Mouse (Mus musculus): ENCODE results near the gene Stag1. TPM values are rescaled to one million over a fixed set of nuclear protein-coding genes. Genes with fewer than 3 reads are reported as not detected.

Gene Stag1
- polyA plus RNA-seq, 1 experiment from 2014 or later, result 23.9 TPM

DNA sequence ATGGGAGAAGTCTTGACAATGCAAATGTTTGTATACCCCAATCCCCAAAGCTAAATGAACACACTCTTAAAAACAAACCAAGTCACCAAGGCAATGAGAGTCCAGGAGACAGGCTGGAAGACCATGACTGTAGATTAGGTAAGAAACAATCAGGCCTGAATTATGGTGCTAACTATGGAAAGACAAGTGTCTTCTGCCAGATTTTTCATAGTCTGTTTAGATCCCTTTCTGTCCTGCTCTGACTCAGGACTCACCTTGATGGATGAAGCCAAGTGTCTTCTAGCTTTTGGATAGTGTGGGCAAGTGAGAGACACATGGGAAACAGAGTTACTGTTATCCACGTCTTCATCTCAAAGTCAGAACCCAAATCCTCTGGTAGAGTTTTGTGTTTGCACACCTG, 26.1 kb upstream of the Stag1 start:
- no peak for ATAC-seq (replicated peaks; ENCODE audit: extremely low read depth, insufficient read depth, low FRiP score)
- Histone ChIP-seq H3K4me1 (ENCODE audit: control insufficient read depth, insufficient read depth, low read length) (peaks cover 5% of the 10 kb centered on the region), H3K36me3 (ENCODE audit: control insufficient read depth, insufficient read depth) (no peaks in the 10 kb centered on the region), H3K9me3 (replicated peaks; ENCODE audit: control insufficient read depth, low read length) (no peaks in the 10 kb centered on the region), H3K27ac (ENCODE audit: low read length) (no peak overlapping the region), H3K27me3 (ENCODE audit: control insufficient read depth, insufficient read depth, low read length) (no peaks in the 10 kb centered on the region), H3K4me3 (ENCODE audit: low read length) (no peak overlapping the region), H3K4me2 (ENCODE audit: low read depth, low read length) (peak overlapping the region; percentile 93; the same call in 1 of the 2 replicates), H3K9ac (ENCODE audit: low read length) (no peak overlapping the region)
- 83% methylated on average over 1 of the region's 1 CpGs for WGBS

- Histone ChIP-seq H3K9ac (ENCODE audit: low read length) (no peak overlapping the region), H3K9me3 (replicated peaks; ENCODE audit: control insufficient read depth, low read length) (no peaks in the 10 kb centered on the region), H3K4me3 (ENCODE audit: low read length) (no peak overlapping the region), H3K27me3 (ENCODE audit: control insufficient read depth, insufficient read depth, low read length) (no peaks in the 10 kb centered on the region), H3K4me1 (ENCODE audit: control insufficient read depth, insufficient read depth, low read length) (peaks cover 5% of the 10 kb centered on the region), H3K27ac (ENCODE audit: low read length) (no peak overlapping the region), H3K36me3 (ENCODE audit: control insufficient read depth, insufficient read depth) (no peaks in the 10 kb centered on the region), H3K4me2 (ENCODE audit: low read depth, low read length) (no peak overlapping the region)
- no peak for ATAC-seq (replicated peaks; ENCODE audit: extremely low read depth, insufficient read depth, low FRiP score)
- 59% methylated on average over 2 of the region's 2 CpGs for WGBS
These were observed 24.3 kb upstream of the Stag1 start for GRCm38 (mm10) chr9:100573300-100573699.

DNA sequence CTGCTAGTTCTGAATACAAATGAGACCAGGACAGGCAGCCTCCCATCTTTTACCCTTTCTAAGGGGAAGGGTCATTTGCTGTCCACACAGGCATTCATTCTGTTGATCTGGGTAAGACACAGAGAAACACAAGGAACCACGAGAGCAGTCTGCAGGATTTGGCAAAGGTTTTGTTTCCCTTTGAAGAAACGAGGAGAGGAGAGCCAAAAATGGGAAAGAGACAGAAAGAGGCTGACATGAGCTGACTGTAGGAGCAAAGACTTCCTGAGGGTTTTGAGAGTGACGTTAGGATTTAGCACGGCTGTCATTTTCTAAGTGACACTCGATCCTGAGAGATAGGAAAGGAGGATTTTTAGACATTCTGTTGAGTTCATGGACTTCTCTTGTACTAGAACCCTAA, 23.7 kb upstream of the Stag1 start:
- ATAC-seq (replicated peaks; ENCODE audit: extremely low read depth, insufficient read depth, low FRiP score), result no peak
- Histone ChIP-seq H3K27me3 (ENCODE audit: control insufficient read depth, insufficient read depth, low read length) (no peaks in the 10 kb centered on the region), H3K4me1 (ENCODE audit: control insufficient read depth, insufficient read depth, low read length) (peaks cover 5% of the 10 kb centered on the region), H3K4me3 (ENCODE audit: low read length) (no peak overlapping the region), H3K9me3 (replicated peaks; ENCODE audit: control insufficient read depth, low read length) (no peaks in the 10 kb centered on the region), H3K27ac (ENCODE audit: low read length) (no peak overlapping the region), H3K36me3 (ENCODE audit: control insufficient read depth, insufficient read depth) (no peaks in the 10 kb centered on the region), H3K9ac (ENCODE audit: low read length) (no peak overlapping the region), H3K4me2 (ENCODE audit: low read depth, low read length) (no peak overlapping the region)
- WGBS, result 37% methylated on average over 5 of the region's 5 CpGs

DNA sequence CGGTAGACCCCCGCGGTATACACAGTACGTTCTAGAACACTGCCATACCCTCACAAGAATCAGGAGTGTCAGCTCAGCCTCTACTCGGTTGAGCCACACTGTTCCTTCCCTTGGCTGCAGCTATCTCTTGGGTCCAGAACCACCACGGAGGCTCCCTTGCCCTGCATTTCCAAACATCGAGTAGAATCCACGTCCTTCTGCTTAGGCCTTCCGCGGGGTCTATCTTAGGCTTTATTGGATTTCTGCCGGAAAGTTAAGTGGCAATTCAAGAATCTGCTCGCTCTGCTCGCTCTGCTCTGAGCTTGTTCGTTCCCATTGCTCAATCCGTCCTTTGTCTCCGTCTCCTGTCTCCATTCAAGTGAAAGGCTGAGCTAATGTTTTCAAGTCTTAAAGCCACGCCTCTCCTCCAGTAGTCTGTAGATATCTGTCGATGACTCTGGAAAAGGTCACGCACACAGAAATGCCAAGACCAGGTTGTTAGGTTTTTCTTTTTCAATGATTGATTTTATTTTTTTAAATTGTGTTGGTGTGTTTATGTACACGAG, 17.3 kb upstream of the Stag1 start:
- no peaks in the 10 kb centered on the region for H3K9me3 ChIP-seq (replicated peaks; ENCODE audit: control insufficient read depth, low read length)
- ATAC-seq (replicated peaks; ENCODE audit: extremely low read depth, insufficient read depth, low FRiP score), result no peak
- H3K4me1 ChIP-seq (ENCODE audit: control insufficient read depth, insufficient read depth, low read length), result peaks cover 17% of the 10 kb centered on the region
- H3K4me2 ChIP-seq (ENCODE audit: low read depth, low read length), result no peak overlapping the region
- no peak overlapping the region for H3K4me3 ChIP-seq (ENCODE audit: low read length)
- H3K9ac ChIP-seq (ENCODE audit: low read length), result no peak overlapping the region
- H3K36me3 ChIP-seq (ENCODE audit: control insufficient read depth, insufficient read depth), result no peaks in the 10 kb centered on the region
- H3K27ac ChIP-seq (ENCODE audit: low read length), result no peak overlapping the region
- 60% methylated on average over 20 of the region's 20 CpGs for WGBS
- H3K27me3 ChIP-seq (ENCODE audit: control insufficient read depth, insufficient read depth, low read length), result no peaks in the 10 kb centered on the region

- peak overlapping the region; percentile 7; the same call in 1 of the 2 replicates for H3K4me2 ChIP-seq (ENCODE audit: low read depth, low read length)
- no peaks in the 10 kb centered on the region for H3K36me3 ChIP-seq (ENCODE audit: control insufficient read depth, insufficient read depth)
- WGBS, result 46% methylated on average over 13 of the region's 13 CpGs
- H3K4me1 ChIP-seq (ENCODE audit: control insufficient read depth, insufficient read depth, low read length), result peaks cover 17% of the 10 kb centered on the region
- no peaks in the 10 kb centered on the region for H3K27me3 ChIP-seq (ENCODE audit: control insufficient read depth, insufficient read depth, low read length)
- peak; percentile 81 for ATAC-seq (replicated peaks; ENCODE audit: extremely low read depth, insufficient read depth, low FRiP score)
- H3K9me3 ChIP-seq (replicated peaks; ENCODE audit: control insufficient read depth, low read length), result no peaks in the 10 kb centered on the region
- no peak overlapping the region for H3K4me3 ChIP-seq (ENCODE audit: low read length)
- peak overlapping the region; percentile 10; the same call in 1 of the 2 replicates for H3K9ac ChIP-seq (ENCODE audit: low read length)
- peak overlapping the region; percentile 86 for H3K27ac ChIP-seq (ENCODE audit: low read length)
These were observed 15.8 kb upstream of the Stag1 start for GRCm38 (mm10) chr9:100581543-100582492.

GRCm38 (mm10) chr9:100582883-100583575, 14.6 kb upstream of the Stag1 start:
- Histone ChIP-seq H3K27me3 (ENCODE audit: control insufficient read depth, insufficient read depth, low read length) (no peaks in the 10 kb centered on the region), H3K4me2 (ENCODE audit: low read depth, low read length) (peak overlapping the region; percentile 38), H3K4me3 (ENCODE audit: low read length) (no peak overlapping the region), H3K9ac (ENCODE audit: low read length) (no peak overlapping the region; the same call in 1 of the 2 replicates), H3K27ac (ENCODE audit: low read length) (peak overlapping the region; percentile 56; the same call in 1 of the 2 replicates), H3K9me3 (replicated peaks; ENCODE audit: control insufficient read depth, low read length) (no peaks in the 10 kb centered on the region), H3K4me1 (ENCODE audit: control insufficient read depth, insufficient read depth, low read length) (peaks cover 17% of the 10 kb centered on the region), H3K36me3 (ENCODE audit: control insufficient read depth, insufficient read depth) (no peaks in the 10 kb centered on the region)
- ATAC-seq (replicated peaks; ENCODE audit: extremely low read depth, insufficient read depth, low FRiP score), result 0 out of 2 replicates have a peak, but pooled peaks have one; percentile 46
- WGBS, result 45% methylated on average over 13 of the region's 13 CpGs

DNA sequence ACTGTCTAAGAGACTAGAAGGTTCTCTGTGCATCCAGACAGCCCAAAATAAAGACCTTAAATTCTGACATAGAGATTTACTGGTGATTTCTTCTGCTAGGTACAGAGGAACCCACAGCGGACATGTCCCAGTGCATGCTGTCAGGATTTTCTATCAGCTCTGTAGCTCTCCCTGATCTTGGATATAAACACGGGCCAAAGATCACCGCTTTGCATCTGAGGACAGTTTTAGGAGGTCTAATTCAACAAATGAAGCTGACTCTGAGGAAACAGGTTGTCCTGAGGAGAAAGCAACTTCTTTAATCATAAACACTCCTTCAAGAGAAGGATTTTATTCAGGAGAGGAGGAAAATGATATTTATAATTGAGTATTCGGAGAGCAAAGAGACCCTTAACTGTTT, 13.6 kb upstream of the Stag1 start:
- H3K9me3 ChIP-seq (replicated peaks; ENCODE audit: control insufficient read depth, low read length), result no peaks in the 10 kb centered on the region
- no peaks in the 10 kb centered on the region for H3K27me3 ChIP-seq (ENCODE audit: control insufficient read depth, insufficient read depth, low read length)
- H3K36me3 ChIP-seq (ENCODE audit: control insufficient read depth, insufficient read depth), result no peaks in the 10 kb centered on the region
- no peak overlapping the region for H3K9ac ChIP-seq (ENCODE audit: low read length)
- H3K4me3 ChIP-seq (ENCODE audit: low read length), result no peak overlapping the region
- H3K4me1 ChIP-seq (ENCODE audit: control insufficient read depth, insufficient read depth, low read length), result peaks cover 17% of the 10 kb centered on the region
- no peak overlapping the region for H3K4me2 ChIP-seq (ENCODE audit: low read depth, low read length)
- no peak overlapping the region for H3K27ac ChIP-seq (ENCODE audit: low read length)
- ATAC-seq (replicated peaks; ENCODE audit: extremely low read depth, insufficient read depth, low FRiP score), result no peak
- WGBS, result 77% methylated on average over 4 of the region's 4 CpGs

- Histone ChIP-seq H3K27ac (ENCODE audit: low read length) (no peak overlapping the region), H3K4me1 (ENCODE audit: control insufficient read depth, insufficient read depth, low read length) (no peaks in the 10 kb centered on the region), H3K9me3 (replicated peaks; ENCODE audit: control insufficient read depth, low read length) (no peaks in the 10 kb centered on the region), H3K4me2 (ENCODE audit: low read depth, low read length) (no peak overlapping the region), H3K4me3 (ENCODE audit: low read length) (no peak overlapping the region), H3K9ac (ENCODE audit: low read length) (no peak overlapping the region), H3K27me3 (ENCODE audit: control insufficient read depth, insufficient read depth, low read length) (no peaks in the 10 kb centered on the region), H3K36me3 (ENCODE audit: control insufficient read depth, insufficient read depth) (no peaks in the 10 kb centered on the region)
- 56% methylated on average over 4 of the region's 4 CpGs for WGBS
- ATAC-seq (replicated peaks; ENCODE audit: extremely low read depth, insufficient read depth, low FRiP score), result no peak
These were observed 7.1 kb upstream of the Stag1 start for GRCm38 (mm10) chr9:100590462-100590861.

Data from heart, embryonic 16.5 days (tissue).